Comparison of ENCODE assay signal across 7 mouse cellular contexts in genomic region chr2:166237554-166238269, GRCm38 (mm10).
DNase-seq lines count a peak whose midpoint lies in the region; ATAC-seq lines count a peak whose summit lies in the region.

No protein-coding gene starts in this region.

- peaks cover 32% of the 10 kb centered on the region for H3K27me3 ChIP-seq in hindbrain, embryonic 10.5 days (ENCODE audit: insufficient read depth, poor library complexity, severe bottlenecking)
- no peaks in the 10 kb centered on the region; the same call in 1 of the 2 replicates for H3K27me3 ChIP-seq in midbrain, embryonic 10.5 days (ENCODE audit: low read depth, poor library complexity, severe bottlenecking)

- peaks cover 10% of the 10 kb centered on the region; the same call in 1 of the 2 replicates for H3K36me3 ChIP-seq in hindbrain, embryonic 10.5 days
- no peaks in the 10 kb centered on the region for H3K36me3 ChIP-seq in midbrain, embryonic 10.5 days

- H3K4me1 ChIP-seq in hindbrain, embryonic 10.5 days (replicated peaks) = peaks cover 54% of the 10 kb centered on the region
- H3K4me1 ChIP-seq in midbrain, embryonic 10.5 days = peaks cover 24% of the 10 kb centered on the region

- peak; percentile 23 to 45 for DNase-seq in urinary bladder, adult 18-20 months (ENCODE audit: low spot score in 2 of 2)
- DNase-seq in urinary bladder, postnatal 4 days (ENCODE audit: low spot score in 2 of 2) = no peak
- peak; percentile 86 for DNase-seq in hindbrain, embryonic 10.5 days (ENCODE audit: low spot score)
- DNase-seq in midbrain, embryonic 10.5 days (ENCODE audit: low spot score) = peak; percentile 42
- no peak for DNase-seq in T-cell, adult 2 months (ENCODE audit: low spot score)
- DNase-seq in frontal cortex, postnatal 10 days (ENCODE audit: low spot score in 2 of 2) = no peak

- no peak for ATAC-seq in megakaryocyte progenitor cell, adult 5-6 weeks (replicated peaks; ENCODE audit: poor library complexity)

- 26% methylated on average over 13 of the region's 13 CpGs for WGBS in hindbrain, embryonic 10.5 days
- WGBS in midbrain, embryonic 10.5 days = 60% methylated on average over 13 of the region's 13 CpGs

- H3K27ac ChIP-seq in hindbrain, embryonic 10.5 days = peak overlapping the region; percentile 84
- H3K27ac ChIP-seq in midbrain, embryonic 10.5 days (replicated peaks) = peak overlapping the region; percentile 80

- H3K4me3 ChIP-seq in hindbrain, embryonic 10.5 days = no peak overlapping the region
- no peak overlapping the region for H3K4me3 ChIP-seq in midbrain, embryonic 10.5 days

- H3K9me3 ChIP-seq in hindbrain, embryonic 10.5 days = peaks cover 18% of the 10 kb centered on the region
- H3K9me3 ChIP-seq in midbrain, embryonic 10.5 days (replicated peaks) = peaks cover 10% of the 10 kb centered on the region

Comparison
In these comparisons a context has a peak if more than half of its experiments do, and no peak if none do; other contexts are left out.
1. DNase-seq: peak in urinary bladder, adult 18-20 months (2 of 2), hindbrain, embryonic 10.5 days (single experiment) and midbrain, embryonic 10.5 days (single experiment); none in urinary bladder, postnatal 4 days (0 of 2), T-cell, adult 2 months (single experiment) and frontal cortex, postnatal 10 days (0 of 2).